Mouse (Mus musculus): ENCODE measurements at regions not wholly inside any gene's neighbourhood (a gene's known extent, or its start where the extent isn't known, plus 50 kb on each side); places are given as distances from the start of the nearest gene placed in this dataset.

DNA sequence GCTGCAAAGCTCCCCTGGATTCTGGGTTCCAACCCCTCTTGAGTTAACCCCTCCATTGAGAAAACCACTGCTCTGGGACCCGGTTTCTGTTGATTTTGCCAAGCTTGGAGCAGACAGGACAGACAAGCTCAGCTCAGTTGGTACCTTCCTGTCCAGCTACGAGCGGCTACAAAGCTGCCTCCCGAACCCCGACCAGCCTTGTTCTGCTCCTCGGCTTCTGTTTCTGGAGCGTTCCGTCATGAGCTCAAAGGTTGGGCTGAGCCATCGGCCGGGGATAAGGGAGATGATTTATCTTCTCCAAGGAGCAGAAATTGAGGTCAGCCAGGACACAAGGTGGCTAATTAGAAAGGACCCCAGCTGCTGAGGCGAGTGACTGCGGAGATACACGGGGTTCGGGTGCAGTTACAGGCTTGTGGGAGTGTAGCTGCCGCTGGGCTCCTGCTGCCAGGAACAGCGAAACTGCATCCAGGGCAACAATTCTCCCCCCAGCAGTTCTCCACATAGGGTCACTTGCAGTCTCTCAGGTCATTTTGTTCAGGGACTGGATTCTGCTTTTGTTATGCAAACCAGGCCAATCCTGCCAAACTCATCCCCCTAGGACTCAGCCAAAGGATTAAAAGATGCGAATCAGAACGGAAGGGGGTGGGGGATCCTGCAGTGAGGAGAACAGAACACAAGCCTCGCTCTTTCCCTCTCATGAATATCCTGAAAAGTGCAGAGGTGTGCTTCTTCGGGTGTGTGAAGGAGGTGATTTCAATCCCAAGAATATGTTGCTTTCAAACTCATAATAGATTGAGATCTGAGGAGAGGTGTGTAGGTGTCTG, 50.0 kb upstream of the Tmem132d start:
- no peak for DNase-seq (ENCODE audit: low spot score)
